Mouse (Mus musculus): Measurements from ENCODE around the gene Msx3. TPM values are rescaled to one million over a fixed set of nuclear protein-coding genes. Genes with fewer than 3 reads are reported as not detected.

Gene Msx3
- total RNA-seq, 2 experiments from 2014 or later, result not detected

DNA sequence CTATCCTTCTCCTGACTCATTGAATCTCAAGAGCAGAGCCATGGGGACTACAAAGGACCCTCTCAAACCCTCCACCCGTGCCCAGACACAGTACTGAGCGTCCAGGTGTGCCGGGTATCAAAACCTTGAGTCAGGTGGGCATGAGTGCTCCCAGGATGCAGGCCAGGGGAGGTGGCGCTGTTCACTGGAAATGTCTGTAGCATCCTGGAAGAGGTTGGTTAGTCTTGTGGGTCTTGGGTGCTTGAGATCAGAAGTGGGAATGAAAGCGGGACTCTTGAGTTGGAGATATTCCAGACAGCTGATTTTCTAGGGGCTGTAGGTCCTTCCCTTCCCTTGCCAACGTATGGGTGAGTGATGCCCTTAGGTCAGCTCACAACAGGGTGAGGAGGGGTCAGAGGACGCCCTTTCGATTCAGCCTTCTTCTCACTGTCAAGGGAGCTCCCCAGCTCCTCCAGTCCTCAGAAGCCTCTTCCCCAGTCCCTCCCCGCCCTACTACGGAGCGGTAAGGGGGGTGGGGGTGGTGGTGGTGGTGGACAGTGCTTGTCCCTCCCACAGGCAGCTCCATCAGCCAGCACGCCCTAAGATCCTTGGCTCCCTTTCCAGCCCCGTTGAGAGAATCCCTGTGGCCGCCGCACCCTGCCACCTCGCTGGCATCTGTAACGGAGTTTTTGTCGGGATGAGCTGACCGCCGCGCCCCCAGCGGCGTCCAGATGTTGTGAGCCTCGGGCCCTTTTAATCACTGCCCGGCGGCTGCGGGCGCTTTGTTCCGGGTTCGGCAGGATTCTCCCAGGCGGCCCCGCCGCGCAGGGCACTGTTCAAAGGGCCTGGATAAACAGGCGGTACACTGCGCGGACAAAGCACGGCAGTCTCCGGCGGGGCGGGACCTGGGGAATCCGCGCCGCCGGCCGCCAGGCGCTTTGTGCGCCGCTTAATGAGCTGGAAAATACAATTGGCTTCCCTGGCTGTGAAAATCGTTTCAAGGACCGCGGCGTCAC, 8.8 kb upstream of the Msx3 start:
- DNase-seq, result peak in 1 of 2 experiments; percentile 19

DNA sequence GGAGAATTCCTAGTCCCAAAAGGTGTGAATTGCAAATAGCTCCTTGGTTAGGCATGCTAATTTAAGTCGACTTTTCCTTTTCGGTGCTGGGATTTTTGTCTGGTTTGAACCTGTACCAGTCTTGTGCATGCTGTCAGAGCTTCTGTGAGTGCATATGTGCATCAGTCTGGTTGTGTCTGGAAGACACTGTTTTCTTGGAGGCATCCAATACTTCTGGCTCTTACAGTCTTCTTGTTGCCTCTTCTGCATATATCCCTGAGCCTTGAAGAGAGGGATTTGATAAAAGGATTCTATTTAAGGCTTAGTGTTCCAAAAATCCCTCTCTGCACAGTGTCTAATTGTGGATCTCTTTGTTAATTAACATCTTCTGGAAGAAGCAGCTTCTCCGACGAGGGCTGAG, 5.2 kb upstream of the Msx3 start:
- DNase-seq, result no peak

DNA sequence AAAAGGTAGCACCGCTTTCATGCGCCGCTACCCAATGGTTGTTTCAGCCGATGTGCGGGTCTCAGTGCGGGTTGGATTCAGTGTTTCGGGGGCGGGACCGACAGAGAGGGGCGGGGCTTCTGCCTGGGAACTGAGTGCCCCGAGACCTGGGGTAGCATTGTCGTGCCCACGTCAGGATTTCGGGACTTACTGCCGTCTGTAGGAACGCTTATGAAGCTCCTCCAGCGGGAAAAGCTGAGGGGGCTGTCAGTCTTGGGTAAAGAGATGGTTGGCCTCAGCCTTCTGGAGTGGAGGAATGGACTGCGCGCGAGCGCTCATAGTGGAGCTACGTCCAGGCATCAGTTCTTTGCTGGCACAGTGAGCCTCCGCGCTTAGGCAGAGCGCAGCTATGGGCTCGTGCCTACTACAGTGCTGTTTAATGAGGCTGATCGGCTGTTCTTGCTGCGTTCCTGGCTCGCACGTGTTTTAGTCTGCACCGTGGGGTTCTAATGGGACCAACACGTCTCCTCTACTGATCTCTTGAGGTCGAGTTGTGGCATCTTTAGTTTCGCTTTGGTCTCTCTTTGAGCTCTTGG, 313 bp upstream of the Msx3 start:
- peak in 1 of 2 experiments; percentile 45 for DNase-seq

DNA sequence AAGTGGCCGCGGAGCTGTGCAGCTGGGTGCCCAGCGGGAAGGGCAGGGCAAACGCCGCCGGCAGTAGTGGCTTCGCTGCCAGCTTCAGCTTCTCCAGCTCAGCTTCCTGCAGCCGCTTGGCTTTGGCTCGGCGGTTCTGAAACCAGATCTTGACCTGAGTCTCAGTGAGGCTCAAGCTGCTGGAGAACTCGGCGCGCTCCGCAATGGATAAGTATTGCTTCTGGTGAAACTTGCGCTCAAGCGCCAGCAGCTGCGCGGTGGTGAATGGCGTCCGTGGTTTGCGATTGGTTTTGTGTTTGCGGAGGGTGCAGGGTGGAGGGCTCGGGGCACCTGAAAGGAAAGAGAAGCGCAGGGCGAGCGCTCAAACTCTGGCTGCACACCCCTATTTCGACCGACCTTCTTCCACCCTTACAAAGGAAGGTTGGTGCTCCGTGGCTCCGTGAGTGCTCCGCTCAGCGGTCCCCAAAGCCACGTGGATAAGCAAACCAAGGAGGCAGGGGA, 1.0 kb downstream of the Msx3 start:
- peak in 1 of 2 experiments; percentile 23 for DNase-seq

DNA sequence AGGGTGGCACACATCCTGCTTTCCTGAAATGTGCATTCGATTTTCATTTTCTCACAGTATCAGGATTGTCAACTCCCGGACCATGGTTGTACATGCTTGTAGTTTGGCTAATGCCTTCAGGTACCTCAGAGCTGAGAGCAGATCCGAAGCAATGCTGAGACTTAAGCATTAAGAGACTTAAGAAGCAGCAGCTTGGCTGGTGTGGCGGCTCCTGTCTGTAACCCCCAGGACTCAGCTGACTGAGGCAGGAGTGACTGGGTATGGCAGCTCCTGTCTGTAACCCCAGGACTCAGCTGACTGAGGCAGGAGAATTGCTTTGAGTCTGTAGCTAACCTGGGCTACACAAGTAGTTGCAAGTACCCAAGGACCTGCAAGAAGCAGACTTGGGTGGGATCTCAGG, 3.3 kb downstream of the Msx3 start:
- DNase-seq, result no peak

DNA sequence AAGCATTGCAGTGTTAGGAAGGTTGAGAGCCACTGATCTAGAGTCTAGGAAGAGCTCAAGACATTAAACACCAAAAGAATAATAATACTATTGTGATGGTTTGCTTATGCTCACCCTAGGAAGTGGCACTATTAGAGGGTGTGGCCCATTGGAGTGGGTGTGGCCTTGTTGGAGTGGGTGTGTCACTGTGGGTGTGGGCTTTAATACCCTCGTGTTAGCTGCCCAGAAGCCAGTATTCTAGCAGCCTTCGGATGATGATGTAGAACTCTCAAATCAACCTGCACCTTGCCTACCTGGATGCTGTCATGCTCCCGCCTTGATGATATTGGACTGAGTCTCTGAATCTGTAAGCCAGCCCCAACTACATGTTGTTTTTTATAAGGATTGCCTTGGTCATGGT, 6.2 kb downstream of the Msx3 start:
- DNase-seq, result no peak

DNA sequence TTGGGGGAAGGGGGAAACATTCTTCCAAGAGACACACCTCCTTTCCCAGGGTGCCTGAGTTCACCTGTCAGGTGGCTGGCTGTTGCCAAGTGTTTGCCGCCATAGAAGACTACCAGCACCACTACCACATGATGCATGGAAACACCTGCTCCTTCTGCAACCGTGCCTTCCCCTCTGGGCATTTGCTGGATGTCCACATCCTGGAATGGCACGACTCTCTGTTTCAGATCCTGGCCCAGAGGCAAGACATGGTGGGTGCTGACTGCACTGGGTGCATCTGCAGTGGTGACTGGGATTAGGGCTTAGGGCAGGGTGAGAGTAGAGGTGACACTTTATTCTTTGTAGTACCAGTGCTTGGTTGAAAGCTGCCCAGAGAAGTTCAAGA, 11.7 kb downstream of the Msx3 start:
- DNase-seq, result no peak

DNA sequence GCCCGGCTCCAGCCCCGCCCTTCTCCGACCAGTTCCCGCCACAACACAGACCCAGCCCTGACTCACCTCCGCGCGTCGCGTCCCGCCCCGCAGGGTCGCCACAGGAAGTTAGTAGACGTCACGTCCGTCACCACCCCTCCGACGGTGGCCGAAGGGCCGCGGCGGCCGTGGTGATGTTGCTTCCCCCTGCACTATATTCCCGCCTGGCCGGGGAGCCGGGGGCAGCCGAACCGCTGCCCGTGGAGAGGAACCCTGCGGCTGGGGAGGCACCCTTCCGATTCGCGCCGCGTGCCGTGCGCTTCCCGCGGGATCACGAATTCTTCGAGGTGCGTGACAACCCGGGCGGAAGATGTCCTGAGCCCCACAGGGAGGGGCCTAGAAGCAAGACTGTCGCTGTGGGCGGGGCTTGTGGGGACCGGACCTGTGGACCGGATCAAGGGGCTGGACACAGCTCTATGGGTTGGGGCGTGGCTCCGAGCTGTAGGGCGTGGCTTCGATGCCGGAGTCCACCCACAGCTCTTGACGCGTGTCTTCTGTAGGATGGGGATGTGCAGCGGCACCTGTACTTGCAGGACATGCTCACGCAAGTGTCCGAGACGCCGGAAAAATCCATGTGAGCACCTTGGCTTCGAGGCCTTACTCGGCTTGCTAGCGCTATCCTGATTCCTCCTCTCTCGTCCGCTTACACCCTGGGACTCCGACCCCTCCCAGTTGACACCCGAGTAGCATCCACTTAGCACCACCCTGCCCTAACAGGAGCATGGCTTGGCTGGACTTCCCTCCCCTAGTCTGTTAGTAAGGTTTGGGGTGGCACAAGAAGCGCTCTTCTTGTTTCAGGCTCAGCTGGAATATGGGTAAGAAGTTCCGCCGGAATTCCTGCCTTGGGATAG, 12.4 kb downstream of the Msx3 start, which contains the start of the genes Zfp511 and Tubgcp2:
TSS of gene Zfp511 (plus strand) at position 111 of the 890 bp plus-strand sequence.
TSS of gene Tubgcp2 (minus strand) at position 389 of the 890 bp plus-strand sequence.
- DNase-seq, result peak; percentile 97 to 98

DNA sequence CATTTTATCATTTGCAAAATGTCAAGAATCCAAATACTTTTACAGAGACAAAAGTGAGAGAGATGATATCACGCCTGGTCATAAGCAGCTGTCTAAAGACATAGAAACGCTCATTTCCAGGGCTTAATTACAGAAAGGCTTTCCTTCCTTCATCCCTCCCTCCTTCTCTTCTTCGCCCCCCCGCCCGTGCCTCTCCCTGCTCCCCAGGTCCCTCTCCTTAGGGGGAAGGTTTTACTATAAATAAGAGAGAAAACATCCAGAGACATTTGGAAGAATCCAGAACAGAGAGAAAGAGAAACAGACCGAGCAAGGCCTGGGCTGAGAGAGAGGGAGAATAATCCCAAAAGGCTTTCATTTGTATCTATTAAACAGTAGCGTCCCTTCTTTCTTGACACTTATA, 13.4 kb downstream of the Msx3 start:
- no peak for DNase-seq

DNA sequence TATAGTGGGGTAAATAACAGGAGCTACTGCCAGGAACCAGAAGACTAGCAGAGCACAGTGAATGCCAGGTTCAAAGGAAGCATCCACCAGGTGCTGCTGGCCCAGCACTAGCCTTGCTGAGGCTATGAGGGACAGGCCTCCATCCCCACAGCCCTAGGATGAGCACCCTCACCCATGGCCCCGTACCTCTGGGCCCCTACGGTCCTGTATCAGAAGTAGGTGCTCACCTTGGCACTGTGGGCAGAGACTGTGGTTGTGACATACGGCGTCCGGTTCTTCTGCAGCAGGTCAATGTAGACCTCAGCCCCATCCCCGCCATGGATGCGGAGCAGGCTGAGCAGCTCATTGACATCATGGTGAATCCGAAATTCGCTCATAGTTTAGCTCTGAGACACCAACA, 15.5 kb downstream of the Msx3 start:
- DNase-seq, result no peak

DNA sequence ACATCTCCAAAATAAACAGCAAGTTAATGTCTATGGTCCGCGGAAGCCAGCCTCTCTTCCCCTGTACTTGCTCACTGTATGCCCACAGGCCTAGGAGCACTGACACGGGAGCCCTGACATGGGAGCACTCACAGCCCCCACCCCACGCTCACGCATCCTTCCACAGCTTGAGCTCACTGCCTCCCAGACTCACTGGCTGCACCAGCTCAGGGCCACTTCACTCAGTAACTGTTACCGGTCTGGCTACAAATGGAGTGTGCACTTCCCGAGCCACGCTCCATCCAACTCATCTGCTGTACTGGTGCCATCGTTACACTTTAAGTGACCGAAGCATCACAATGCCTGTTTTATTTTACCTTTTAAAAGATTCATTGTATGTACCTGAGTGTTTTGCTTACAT, 16.5 kb downstream of the Msx3 start:
- no peak for DNase-seq

DNA sequence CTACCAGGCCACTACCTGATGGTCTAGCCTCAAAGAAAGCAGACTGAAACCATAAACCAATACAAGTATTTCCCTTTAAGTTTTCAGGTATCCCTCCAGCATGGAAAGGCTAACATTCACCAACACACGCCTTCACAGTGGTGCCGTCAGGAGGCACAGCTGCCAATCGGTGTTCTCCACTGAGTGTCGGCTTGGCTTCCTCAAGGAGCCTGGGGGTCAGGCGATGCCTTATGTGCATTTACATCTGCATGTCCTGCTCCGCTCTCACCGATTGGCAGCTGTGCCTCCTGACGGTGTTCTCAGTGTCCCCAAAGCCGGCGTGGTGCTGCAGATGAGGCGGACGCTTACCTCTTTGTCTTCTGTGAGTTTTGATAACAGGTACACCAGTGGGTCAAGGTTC, 17.1 kb downstream of the Msx3 start:
- no peak for DNase-seq

DNA sequence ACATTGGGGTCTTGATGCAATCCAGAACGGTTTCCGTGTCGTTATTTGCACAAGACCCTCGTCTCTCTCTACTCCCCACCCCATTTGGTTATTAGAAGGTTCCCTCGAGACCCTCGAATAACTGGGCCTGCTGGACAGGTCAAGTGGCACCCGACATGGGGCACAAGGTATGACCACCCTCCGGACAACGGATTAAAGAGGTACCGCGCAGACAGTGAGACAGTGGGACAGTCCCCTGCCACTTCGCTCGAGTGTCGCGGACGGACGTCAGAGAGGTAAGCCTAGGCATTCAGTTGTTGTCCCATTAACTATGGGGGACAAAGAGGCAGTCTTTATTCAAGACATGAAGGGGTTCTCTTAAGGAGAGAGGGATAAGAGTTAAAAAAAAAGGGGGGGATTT, 37.6 kb downstream of the Msx3 start:
- no peak for DNase-seq

DNA sequence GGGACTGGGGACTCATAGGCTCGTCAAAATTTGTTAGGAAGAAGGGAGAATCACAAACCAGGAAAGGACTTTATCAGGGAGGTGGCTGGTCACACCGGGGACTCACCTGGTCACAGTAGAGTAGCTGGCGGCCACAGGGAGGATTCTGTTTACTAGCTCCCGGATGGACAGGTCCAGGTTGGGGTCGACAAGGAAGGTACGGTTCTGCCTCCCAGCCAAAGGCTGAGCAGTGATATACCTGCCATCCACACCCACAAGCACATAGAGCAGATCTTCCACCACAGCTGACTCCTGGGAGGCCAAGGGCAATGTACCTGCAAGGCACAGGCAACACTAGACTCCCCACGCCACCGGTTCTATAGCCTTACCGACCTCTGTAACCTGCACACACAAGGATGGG, 41.1 kb downstream of the Msx3 start:
- no peak for DNase-seq

DNA sequence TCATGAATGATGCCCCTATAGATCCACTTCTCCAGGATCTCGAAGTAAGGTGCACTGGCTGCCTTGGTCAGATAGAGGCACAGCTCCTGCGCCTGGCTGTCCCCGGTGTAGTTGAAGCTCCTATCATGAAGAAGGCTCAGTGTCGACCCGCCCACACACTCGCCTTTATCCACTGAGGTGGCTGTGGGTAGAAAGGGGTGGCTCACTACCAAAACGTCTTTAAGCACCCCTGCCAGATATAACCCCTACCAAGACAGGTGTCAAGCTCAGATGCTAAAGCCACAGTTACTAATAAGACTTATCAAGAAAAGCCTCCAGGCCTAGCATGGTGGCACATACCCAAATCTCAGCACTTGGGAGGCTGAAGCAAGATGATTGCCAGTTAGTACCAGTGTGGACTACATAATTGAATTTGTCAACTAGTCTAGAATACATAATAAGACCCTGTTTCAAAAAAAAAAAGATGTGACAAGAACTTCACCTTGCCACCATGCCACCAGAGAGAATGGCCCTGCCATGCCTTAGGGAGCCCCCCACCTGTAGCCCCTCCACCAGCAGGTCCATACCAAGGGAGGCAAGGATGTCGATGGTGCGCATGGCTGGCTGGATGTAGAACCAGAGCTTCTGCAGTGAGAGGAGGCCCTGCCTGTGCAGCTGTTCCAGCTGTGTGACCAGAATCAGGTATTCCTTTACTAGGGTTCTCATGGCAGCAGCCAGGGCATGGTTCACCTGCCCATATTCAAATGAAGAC, 41.9 kb downstream of the Msx3 start:
- DNase-seq, result no peak

DNA sequence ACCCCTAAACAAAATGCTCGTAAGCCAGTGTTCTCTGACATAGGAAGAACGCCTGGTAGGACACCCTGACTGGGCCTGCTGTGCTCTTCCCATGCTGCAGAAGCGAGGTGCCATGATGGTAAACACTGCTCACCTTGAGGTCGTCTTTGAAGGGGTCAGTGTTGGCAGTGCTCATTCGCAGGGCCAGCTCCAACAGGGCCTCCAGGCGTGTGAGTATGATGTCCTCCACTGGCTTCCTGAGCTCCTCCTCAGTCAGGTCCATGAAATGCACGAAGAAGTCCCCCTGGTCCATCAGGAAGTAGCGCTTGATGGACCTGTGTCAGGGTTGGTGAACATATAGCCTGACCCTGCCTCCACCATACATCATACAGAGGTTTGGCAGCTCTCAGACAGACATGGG, 44.2 kb downstream of the Msx3 start:
- DNase-seq, result no peak

DNA sequence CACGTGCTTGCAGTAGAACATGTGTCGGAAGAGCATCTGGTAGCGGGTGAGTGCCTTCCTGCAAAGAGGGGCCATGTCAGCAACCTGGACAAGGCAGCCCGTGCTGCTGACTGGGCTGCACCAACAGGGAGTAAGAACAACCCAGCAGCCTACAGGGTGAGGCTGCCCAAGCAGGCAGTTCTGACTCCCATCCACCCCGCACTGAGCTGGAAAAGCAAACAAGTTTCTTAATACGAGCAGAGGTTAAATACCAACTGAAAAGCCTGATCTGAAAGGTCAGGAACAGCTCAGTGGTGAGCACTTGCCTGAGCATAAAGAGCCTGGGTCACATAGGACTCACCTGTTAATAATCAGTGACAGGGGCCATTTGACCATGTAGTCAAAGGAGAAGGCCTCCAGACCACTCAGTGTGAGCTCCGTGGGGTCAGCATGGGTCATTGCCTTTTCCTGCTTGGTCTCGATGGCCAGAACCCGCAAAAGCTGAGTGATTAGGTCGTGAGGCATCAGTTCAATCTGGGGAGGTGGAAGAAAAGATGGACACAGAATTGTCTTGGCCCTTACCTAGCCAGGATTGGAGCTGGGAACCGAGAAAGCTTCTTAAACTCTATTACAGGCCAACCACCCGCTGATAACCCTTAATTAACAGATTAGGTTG, 47.7 kb downstream of the Msx3 start:
- DNase-seq, result no peak

DNA sequence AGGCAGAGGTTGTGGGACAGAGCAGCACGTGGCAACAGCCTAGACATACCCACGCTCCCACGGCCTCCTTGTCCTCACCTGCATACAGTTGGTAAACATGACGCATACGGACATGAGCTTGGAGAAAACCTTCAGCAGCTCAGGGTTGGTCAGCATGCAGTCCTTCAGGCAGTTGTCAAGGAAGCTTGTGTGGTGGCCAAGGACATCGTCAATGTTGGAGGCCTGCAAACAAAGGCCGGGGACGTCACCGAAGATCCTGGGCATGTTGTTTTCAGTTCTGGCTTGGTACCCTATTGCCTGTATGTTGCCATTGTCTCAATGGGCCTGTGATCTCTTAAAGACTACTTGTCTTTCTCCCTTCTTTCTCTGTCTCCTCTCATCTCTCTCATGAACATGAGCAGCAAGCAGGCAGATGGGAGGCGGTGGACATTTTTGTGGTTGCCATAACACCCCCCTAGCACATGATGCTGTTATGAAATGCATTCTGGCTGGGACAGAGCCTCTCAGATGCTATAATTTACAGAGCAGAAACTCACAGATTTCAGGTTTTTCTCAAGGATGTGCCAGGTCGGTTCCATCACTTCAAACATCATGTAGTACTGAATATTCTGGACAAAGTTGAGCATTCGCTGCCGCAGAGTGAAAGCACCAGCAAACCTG, 50.1 kb downstream of the Msx3 start:
- no peak for DNase-seq

All from heart, adult 18-20 months (tissue).